Mouse (Mus musculus) cerebellum, postnatal 4 days (tissue): ENCODE measurements at regions not wholly inside any gene's neighbourhood (a gene's known extent, or its start where the extent isn't known, plus 50 kb on each side); places are given as distances from the start of the nearest gene placed in this dataset.

Source experiments
- DNase-seq, 2 experiments: peaks; one replicate each; pipeline ENCODE4 v3.0.0; 2022; ENCODE audit warnings: low spot score in 2 of 2, mixed read lengths in 1 of 2

GRCm38 (mm10) chrX:161426625-161427024 is 139.4 kb downstream of the Gm15262 start:
- DNase-seq: no peak

- no peak for DNase-seq
Measured at GRCm38 (mm10) chrX:161428012-161428411, 140.8 kb downstream of the Gm15262 start.

GRCm38 (mm10) chrX:161435348-161435747 is 148.1 kb downstream of the Gm15262 start:
- DNase-seq: peak in 1 of 2 experiments; percentile 3
